Mouse (Mus musculus): ENCODE data around the gene Neurl1b. TPM values are rescaled to one million over a fixed set of nuclear protein-coding genes. Genes with fewer than 3 reads are reported as not detected.

Neurl1b gene
- polyA plus RNA-seq, 1 experiment from 2014 or later, result 0.65 TPM

GRCm38 (mm10) chr17:26437089-26437815 lies 22.6 kb downstream of the Neurl1b start:
- no peak overlapping the region for H3K9ac ChIP-seq
- no peak overlapping the region for H3K4me2 ChIP-seq (replicated peaks)
- peaks cover 7% of the 10 kb centered on the region for H3K4me1 ChIP-seq
- H3K9me3 ChIP-seq, result no peaks in the 10 kb centered on the region
- no peaks in the 10 kb centered on the region; the same call in 1 of the 2 replicates for H3K36me3 ChIP-seq
- H3K27ac ChIP-seq, result no peak overlapping the region
- no peak overlapping the region for H3K4me3 ChIP-seq
- no peak for ATAC-seq (ENCODE audit: low FRiP score, low read depth)
- H3K27me3 ChIP-seq, result peaks cover 70% of the 10 kb centered on the region
- WGBS, result 89% methylated on average over 14 of the region's 14 CpGs

GRCm38 (mm10) chr17:26439001-26439400 lies 24.4 kb downstream of the Neurl1b start:
- no peak for ATAC-seq (ENCODE audit: low FRiP score, low read depth)
- H3K27me3 ChIP-seq, result peaks cover 66% of the 10 kb centered on the region
- H3K27ac ChIP-seq, result no peak overlapping the region
- peak overlapping the region; percentile 60 for H3K9ac ChIP-seq
- H3K9me3 ChIP-seq, result no peaks in the 10 kb centered on the region
- WGBS, result 9% methylated on average over 50 of the region's 52 CpGs
- peak overlapping the region; percentile 44 for H3K4me3 ChIP-seq
- H3K4me2 ChIP-seq (replicated peaks), result peak overlapping the region; percentile 64
- peaks cover 7% of the 10 kb centered on the region for H3K4me1 ChIP-seq
- no peaks in the 10 kb centered on the region; the same call in 1 of the 2 replicates for H3K36me3 ChIP-seq

- H3K27ac ChIP-seq, result no peak overlapping the region
- H3K9ac ChIP-seq, result no peak overlapping the region
- H3K4me3 ChIP-seq, result no peak overlapping the region
- WGBS, result 88% methylated on average over 10 of the region's 10 CpGs
- ATAC-seq (ENCODE audit: low FRiP score, low read depth), result no peak
- peaks cover 7% of the 10 kb centered on the region for H3K4me1 ChIP-seq
- peaks cover 58% of the 10 kb centered on the region for H3K27me3 ChIP-seq
- no peaks in the 10 kb centered on the region; the same call in 1 of the 2 replicates for H3K36me3 ChIP-seq
- H3K9me3 ChIP-seq, result no peaks in the 10 kb centered on the region
- no peak overlapping the region for H3K4me2 ChIP-seq (replicated peaks)
Measured at GRCm38 (mm10) chr17:26441024-26441423, 26.4 kb downstream of the Neurl1b start.

- H3K36me3 ChIP-seq, result no peaks in the 10 kb centered on the region; the same call in 1 of the 2 replicates
- no peak overlapping the region for H3K9ac ChIP-seq
- H3K4me1 ChIP-seq, result peaks cover 7% of the 10 kb centered on the region
- no peak overlapping the region for H3K4me2 ChIP-seq (replicated peaks)
- ATAC-seq (ENCODE audit: low FRiP score, low read depth), result no peak
- 80% methylated on average over 6 of the region's 6 CpGs for WGBS
- H3K27me3 ChIP-seq, result peaks cover 46% of the 10 kb centered on the region
- no peak overlapping the region for H3K27ac ChIP-seq
- H3K4me3 ChIP-seq, result no peak overlapping the region
- H3K9me3 ChIP-seq, result no peaks in the 10 kb centered on the region
Measured at GRCm38 (mm10) chr17:26442197-26442596, 27.6 kb downstream of the Neurl1b start.

GRCm38 (mm10) chr17:26443865-26444264 lies 29.2 kb downstream of the Neurl1b start:
- Histone ChIP-seq H3K27ac (no peak overlapping the region), H3K9me3 (no peaks in the 10 kb centered on the region), H3K4me3 (no peak overlapping the region), H3K27me3 (peaks cover 29% of the 10 kb centered on the region), H3K4me2 (replicated peaks) (no peak overlapping the region), H3K9ac (no peak overlapping the region), H3K4me1 (peaks cover 3% of the 10 kb centered on the region), H3K36me3 (no peaks in the 10 kb centered on the region; the same call in 1 of the 2 replicates)
- no peak for ATAC-seq (ENCODE audit: low FRiP score, low read depth)
- WGBS, result 61% methylated on average over 4 of the region's 4 CpGs

GRCm38 (mm10) chr17:26449472-26449871 lies 34.8 kb downstream of the Neurl1b start:
- Histone ChIP-seq H3K4me1 (peaks cover 8% of the 10 kb centered on the region), H3K36me3 (no peaks in the 10 kb centered on the region), H3K27ac (no peak overlapping the region), H3K4me3 (no peak overlapping the region), H3K27me3 (no peaks in the 10 kb centered on the region), H3K9me3 (no peaks in the 10 kb centered on the region), H3K9ac (no peak overlapping the region), H3K4me2 (replicated peaks) (no peak overlapping the region)
- no peak for ATAC-seq (ENCODE audit: low FRiP score, low read depth)
- WGBS, result 73% methylated on average over 3 of the region's 3 CpGs

- no peak for ATAC-seq (ENCODE audit: low FRiP score, low read depth)
- Histone ChIP-seq H3K9ac (peak overlapping the region; percentile 13; the same call in 1 of the 2 replicates), H3K27ac (peak overlapping the region; percentile 22; the same call in 1 of the 2 replicates), H3K9me3 (no peaks in the 10 kb centered on the region), H3K27me3 (no peaks in the 10 kb centered on the region), H3K4me1 (peaks cover 8% of the 10 kb centered on the region), H3K36me3 (no peaks in the 10 kb centered on the region), H3K4me3 (no peak overlapping the region), H3K4me2 (replicated peaks) (no peak overlapping the region)
- 27% methylated on average over 8 of the region's 8 CpGs for WGBS
Measured at GRCm38 (mm10) chr17:26451651-26452295, 37.1 kb downstream of the Neurl1b start.

GRCm38 (mm10) chr17:26452371-26452972 lies 37.8 kb downstream of the Neurl1b start:
- peaks cover 8% of the 10 kb centered on the region for H3K4me1 ChIP-seq
- no peak overlapping the region for H3K9ac ChIP-seq
- 58% methylated on average over 5 of the region's 5 CpGs for WGBS
- H3K36me3 ChIP-seq, result no peaks in the 10 kb centered on the region
- H3K27me3 ChIP-seq, result no peaks in the 10 kb centered on the region
- no peak overlapping the region for H3K4me2 ChIP-seq (replicated peaks)
- no peak overlapping the region for H3K4me3 ChIP-seq
- no peak for ATAC-seq (ENCODE audit: low FRiP score, low read depth)
- H3K9me3 ChIP-seq, result no peaks in the 10 kb centered on the region
- peak overlapping the region; percentile 22; the same call in 1 of the 2 replicates for H3K27ac ChIP-seq

GRCm38 (mm10) chr17:26457506-26457905 lies 42.9 kb downstream of the Neurl1b start:
- Histone ChIP-seq H3K4me1 (peaks cover under 1% of the 10 kb centered on the region; the same call in 1 of the 2 replicates), H3K9me3 (no peaks in the 10 kb centered on the region), H3K4me3 (no peak overlapping the region), H3K9ac (no peak overlapping the region), H3K36me3 (no peaks in the 10 kb centered on the region), H3K4me2 (replicated peaks) (no peak overlapping the region), H3K27ac (no peak overlapping the region), H3K27me3 (no peaks in the 10 kb centered on the region)
- ATAC-seq (ENCODE audit: low FRiP score, low read depth), result no peak

GRCm38 (mm10) chr17:26458049-26458448 lies 43.4 kb downstream of the Neurl1b start:
- WGBS, result 60% methylated on average over 7 of the region's 7 CpGs
- ATAC-seq (ENCODE audit: low FRiP score, low read depth), result no peak
- no peaks in the 10 kb centered on the region for H3K9me3 ChIP-seq

GRCm38 (mm10) chr17:26462634-26463170 lies 48.1 kb downstream of the Neurl1b start:
- ATAC-seq (ENCODE audit: low FRiP score, low read depth), result no peak
- 30% methylated on average over 12 of the region's 12 CpGs for WGBS
- Histone ChIP-seq H3K9me3 (no peaks in the 10 kb centered on the region), H3K4me3 (no peak overlapping the region), H3K36me3 (no peaks in the 10 kb centered on the region), H3K4me2 (replicated peaks) (no peak overlapping the region), H3K4me1 (peaks cover 2% of the 10 kb centered on the region), H3K9ac (no peak overlapping the region), H3K27ac (no peak overlapping the region), H3K27me3 (0 out of 2 replicates have a peak, but pooled peaks cover 8% of the 10 kb centered on the region)

More at GRCm38 (mm10) chr17:26458049-26458448, 43.4 kb downstream of the Neurl1b start:
- H3K4me2 ChIP-seq (replicated peaks), result no peak overlapping the region
- H3K36me3 ChIP-seq, result no peaks in the 10 kb centered on the region
- H3K27me3 ChIP-seq, result 0 out of 2 replicates have a peak, but pooled peaks cover 3% of the 10 kb centered on the region
- H3K4me1 ChIP-seq, result no peaks in the 10 kb centered on the region
- no peak overlapping the region for H3K9ac ChIP-seq
- H3K4me3 ChIP-seq, result no peak overlapping the region
- H3K27ac ChIP-seq, result no peak overlapping the region

- ATAC-seq (ENCODE audit: low FRiP score, low read depth), result no peak
- 92% methylated on average over 5 of the region's 5 CpGs for WGBS
- H3K4me2 ChIP-seq (replicated peaks), result no peak overlapping the region
- peaks cover 2% of the 10 kb centered on the region for H3K4me1 ChIP-seq
- no peak overlapping the region for H3K4me3 ChIP-seq
- no peak overlapping the region for H3K27ac ChIP-seq
- H3K36me3 ChIP-seq, result no peaks in the 10 kb centered on the region
- 0 out of 2 replicates have a peak, but pooled peaks cover 8% of the 10 kb centered on the region for H3K27me3 ChIP-seq
- H3K9ac ChIP-seq, result no peak overlapping the region
- no peaks in the 10 kb centered on the region for H3K9me3 ChIP-seq
Measured at GRCm38 (mm10) chr17:26463432-26463831, 48.8 kb downstream of the Neurl1b start.

Measured in limb, embryonic 13.5 days (tissue).